Mouse (Mus musculus) olfactory bulb, adult 2 months (tissue): ENCODE measurements around the gene Myo19.

ENCODE experiments used
- CTCF ChIP-seq: fragments of 200-500 bp; IDR thresholded peaks from 2 replicates; pipeline ENCODE4 v1.5.1; 2012; ENCODE audit warnings: low read depth, mild to moderate bottlenecking, low read length, moderate library complexity; ENCODE audit not compliant: insufficient read depth
- POLR2A ChIP-seq: fragments of 200-500 bp; IDR thresholded peaks from 2 replicates; pipeline ENCODE4 v1.6.1; 2012; ENCODE audit warnings: mild to moderate bottlenecking, low read depth, low read length, moderate library complexity; ENCODE audit not compliant: insufficient read depth

GRCm38 (mm10) chr11:84867586-84867985, 12.4 kb upstream of the Myo19 start:
- no peak for TF ChIP-seq CTCF
- TF ChIP-seq POLR2A, result no peak
